Mouse (Mus musculus) limb, embryonic 11.5 days (tissue): ENCODE data around the gene Fnip2. TPM values are rescaled to one million over a fixed set of nuclear protein-coding genes. Genes with fewer than 3 reads are reported as not detected.
"Not testable (repeated sequence)": the region's sequence is repeated elsewhere in the genome, so short reads cannot be mapped to it uniquely, and the experiment has no call there.

Source experiments
- ATAC-seq: fragments of 200-750 bp; cut with Nextera tagmentation; 2 replicates; pipeline ENCODE4 v1.8.0; 2017; ENCODE audit warnings: low read depth; ENCODE audit not compliant: insufficient number of reproducible peaks, low FRiP score, low TSS enrichment
- DNase-seq: peaks from one replicate; pipeline ENCODE4 v3.0.0-alpha.2; 2015; ENCODE audit warnings: low spot score
- H3K27ac ChIP-seq: fragments of 300-500 bp; sonication (generic); replicated peaks from 2 replicates; pipeline ENCODE4 v1.5.1; 2014; ENCODE audit warnings: low read depth, mild to moderate bottlenecking, low read length
- H3K27me3 ChIP-seq: fragments of 300-500 bp; sonication (generic); 2 replicates; pipeline ENCODE4 v1.6.1; 2014; ENCODE audit warnings: mild to moderate bottlenecking, low read length, mixed read lengths; ENCODE audit not compliant: control insufficient read depth, insufficient read depth
- H3K36me3 ChIP-seq: fragments of 300-500 bp; sonication (generic); 2 replicates; pipeline ENCODE4 v1.6.1; 2014; ENCODE audit warnings: mild to moderate bottlenecking, low read length, moderate library complexity, mixed read lengths; ENCODE audit not compliant: control insufficient read depth, insufficient read depth
- H3K4me1 ChIP-seq: fragments of 300-500 bp; sonication (generic); 2 replicates; pipeline ENCODE4 v1.6.1; 2014; ENCODE audit warnings: low read length, mixed read lengths; ENCODE audit not compliant: control insufficient read depth, insufficient read depth
- H3K4me2 ChIP-seq: fragments of 300-500 bp; sonication (generic); 2 replicates; pipeline ENCODE4 v1.6.1; 2014; ENCODE audit warnings: low read depth, mild to moderate bottlenecking, moderate library complexity; ENCODE audit not compliant: severe bottlenecking
- H3K4me3 ChIP-seq: fragments of 300-500 bp; sonication (generic); 2 replicates; pipeline ENCODE4 v1.5.1; 2014; ENCODE audit warnings: low read depth, low read length
- H3K9ac ChIP-seq: fragments of 300-500 bp; sonication (generic); 2 replicates; pipeline ENCODE4 v1.6.1; 2014; ENCODE audit warnings: mild to moderate bottlenecking, low read length
- H3K9me3 ChIP-seq: fragments of 300-500 bp; sonication (generic); 2 replicates; pipeline ENCODE4 v1.6.1; 2016; ENCODE audit warnings: low read length; ENCODE audit not compliant: control insufficient read depth
- WGBS: fragments of 180-500 bp; shearing (Covaris S2); extraction: QIAGEN DNeasy Blood & Tissue Kit; methylation state at CpG from one replicate; pipeline ENCODE4 v1.1.7; 2014; 5-methylcytosine and 5-hydroxymethylcytosine counted together
- polyA plus RNA-seq: library from polyadenylated mRNA; unstranded; fragments of >200 nt; fragmentation: Nextera tagmentation; extraction: Ambion mirVana; gene quantifications from 2 replicates; pipeline ENCODE4 v1.2.1, GENCODE M21; 2014

Gene Fnip2
- polyA plus RNA-seq, 1 experiment from 2014 or later, result 5.1 TPM

GRCm38 (mm10) chr3:79472362-79472761 lies 95.2 kb downstream of the Fnip2 start:
- Histone ChIP-seq H3K36me3 (no peaks in the 10 kb centered on the region), H3K27me3 (no peaks in the 10 kb centered on the region), H3K4me1 (no peaks in the 10 kb centered on the region), H3K9ac (no peak overlapping the region), H3K27ac (no peak overlapping the region), H3K4me3 (no peak overlapping the region), H3K9me3 (no peaks in the 10 kb centered on the region), H3K4me2 (no peak overlapping the region)
- DNase-seq (no peak), ATAC-seq (no peak)
- 98% methylated on average over 5 of the region's 5 CpGs for WGBS

- Histone ChIP-seq H3K36me3 (peaks cover 2% of the 10 kb centered on the region; the same call in 1 of the 2 replicates), H3K4me1 (no peaks in the 10 kb centered on the region), H3K4me2 (no peak overlapping the region), H3K27me3 (no peaks in the 10 kb centered on the region), H3K4me3 (no peak overlapping the region), H3K9me3 (no peaks in the 10 kb centered on the region), H3K27ac (no peak overlapping the region), H3K9ac (no peak overlapping the region)
- WGBS, result 94% methylated on average over 5 of the region's 5 CpGs
- ATAC-seq, result no peak
- no peak for DNase-seq
These were observed 98.2 kb downstream of the Fnip2 start for GRCm38 (mm10) chr3:79469440-79469839.

GRCm38 (mm10) chr3:79458651-79459275 lies 108.8 kb downstream of the Fnip2 start:
- H3K4me1 ChIP-seq, result no peaks in the 10 kb centered on the region
- H3K27me3 ChIP-seq, result no peaks in the 10 kb centered on the region
- peaks cover 3% of the 10 kb centered on the region; the same call in 1 of the 2 replicates for H3K36me3 ChIP-seq
- no peak overlapping the region for H3K27ac ChIP-seq
- DNase-seq (no peak), ATAC-seq (no peak)
- H3K4me3 ChIP-seq, result no peak overlapping the region
- no peak overlapping the region for H3K9ac ChIP-seq
- 93% methylated on average over 14 of the region's 14 CpGs for WGBS
- H3K9me3 ChIP-seq, result no peaks in the 10 kb centered on the region
- H3K4me2 ChIP-seq, result no peak overlapping the region

GRCm38 (mm10) chr3:79455761-79456160 lies 111.8 kb downstream of the Fnip2 start:
- no peaks in the 10 kb centered on the region for H3K36me3 ChIP-seq
- H3K4me3 ChIP-seq, result no peak overlapping the region
- H3K9ac ChIP-seq, result no peak overlapping the region
- ATAC-seq (no peak), DNase-seq (no peak)
- 24% methylated on average over 11 of the region's 11 CpGs for WGBS
- no peaks in the 10 kb centered on the region for H3K27me3 ChIP-seq
- H3K4me1 ChIP-seq, result no peaks in the 10 kb centered on the region
- no peak overlapping the region for H3K27ac ChIP-seq
- no peaks in the 10 kb centered on the region for H3K9me3 ChIP-seq
- H3K4me2 ChIP-seq, result no peak overlapping the region

GRCm38 (mm10) chr3:79452696-79453263 lies 114.8 kb downstream of the Fnip2 start:
- Histone ChIP-seq H3K9ac (no peak overlapping the region), H3K4me2 (no peak overlapping the region), H3K4me1 (no peaks in the 10 kb centered on the region), H3K9me3 (no peaks in the 10 kb centered on the region), H3K27ac (no peak overlapping the region), H3K36me3 (no peaks in the 10 kb centered on the region), H3K4me3 (no peak overlapping the region), H3K27me3 (no peaks in the 10 kb centered on the region)
- DNase-seq (no peak), ATAC-seq (no peak)
- 88% methylated on average over 14 of the region's 14 CpGs for WGBS

DNA sequence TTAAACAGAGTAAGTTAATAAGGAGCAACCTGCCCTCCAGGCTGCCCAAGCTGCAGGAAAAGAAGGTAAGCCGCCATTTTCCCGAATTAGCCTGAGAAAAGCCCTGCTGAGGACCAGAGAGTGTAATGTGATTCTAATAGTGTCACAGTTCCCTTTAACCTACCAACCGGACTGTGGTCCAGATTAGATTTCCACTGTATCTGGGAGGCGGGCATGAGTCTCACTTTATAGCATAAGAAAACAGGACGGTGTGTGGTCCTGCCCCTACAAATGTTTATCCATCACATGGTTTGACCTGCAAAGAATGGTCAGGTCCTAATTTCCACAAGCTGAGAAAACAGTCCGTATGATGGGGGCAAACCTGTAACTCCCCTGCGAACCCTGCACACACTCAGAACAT lies 118.2 kb downstream of the Fnip2 start:
- DNase-seq (no peak), ATAC-seq (no peak)
- H3K4me3 ChIP-seq, result no peak overlapping the region
- no peak overlapping the region for H3K4me2 ChIP-seq
- H3K9ac ChIP-seq, result no peak overlapping the region
- H3K4me1 ChIP-seq, result no peaks in the 10 kb centered on the region
- no peaks in the 10 kb centered on the region for H3K9me3 ChIP-seq
- H3K27ac ChIP-seq, result no peak overlapping the region
- 80% methylated on average over 7 of the region's 7 CpGs for whole genome bisulfite sequencing
- no peaks in the 10 kb centered on the region for H3K27me3 ChIP-seq
- H3K36me3 ChIP-seq, result no peaks in the 10 kb centered on the region

GRCm38 (mm10) chr3:79448421-79448820 lies 119.2 kb downstream of the Fnip2 start:
- no peak for DNase-seq
- Histone ChIP-seq H3K9me3 (no peaks in the 10 kb centered on the region), H3K27me3 (no peaks in the 10 kb centered on the region), H3K36me3 (no peaks in the 10 kb centered on the region), H3K4me2 (no peak overlapping the region), H3K27ac (no peak overlapping the region), H3K4me1 (no peaks in the 10 kb centered on the region), H3K4me3 (no peak overlapping the region), H3K9ac (no peak overlapping the region)
- no peak for ATAC-seq
- 77% methylated on average over 5 of the region's 5 CpGs for WGBS

DNA sequence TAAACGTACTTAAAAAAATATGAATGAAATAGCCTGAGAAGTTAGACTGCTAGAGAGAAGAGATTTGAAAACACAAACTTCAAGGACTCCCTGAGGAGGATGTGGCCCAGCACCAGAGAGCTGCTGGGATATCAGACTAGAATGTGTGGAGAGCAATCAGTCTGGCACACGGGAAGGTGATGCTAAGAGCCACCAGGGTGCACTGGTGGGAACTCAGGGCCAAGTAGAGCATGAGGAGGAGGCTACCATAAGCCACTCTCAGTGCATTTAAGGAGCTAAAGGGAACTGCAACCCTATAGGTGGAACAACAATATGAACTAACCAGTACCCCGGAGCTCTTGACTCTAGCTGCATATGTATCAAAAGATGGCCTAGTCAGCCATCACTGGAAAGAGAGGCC lies 120.9 kb downstream of the Fnip2 start:
- not testable (repeated sequence) for H3K9me3 ChIP-seq, H3K36me3 ChIP-seq, H3K4me2 ChIP-seq, DNase-seq, H3K27ac ChIP-seq, H3K27me3 ChIP-seq, ATAC-seq, H3K4me1 ChIP-seq, H3K4me3 ChIP-seq, H3K9ac ChIP-seq
- 79% methylated on average over 3 of the region's 3 CpGs for WGBS

GRCm38 (mm10) chr3:79446124-79446523 lies 121.5 kb downstream of the Fnip2 start:
- H3K27me3 ChIP-seq, result no peaks in the 10 kb centered on the region
- no peak overlapping the region for H3K27ac ChIP-seq
- no peaks in the 10 kb centered on the region for H3K36me3 ChIP-seq
- ATAC-seq (no peak), DNase-seq (no peak)
- H3K4me3 ChIP-seq, result no peak overlapping the region
- no peak overlapping the region for H3K9ac ChIP-seq
- no peaks in the 10 kb centered on the region for H3K4me1 ChIP-seq
- WGBS, result 90% methylated on average over 4 of the region's 4 CpGs
- no peaks in the 10 kb centered on the region for H3K9me3 ChIP-seq
- no peak overlapping the region for H3K4me2 ChIP-seq
